Mouse (Mus musculus): ENCODE results near the gene 1700001K19Rik. TPM values are rescaled to one million over a fixed set of nuclear protein-coding genes. Genes with fewer than 3 reads are reported as not detected.
"Not testable (repeated sequence)": the region's sequence is repeated elsewhere in the genome, so short reads cannot be mapped to it uniquely, and the experiment has no call there.

The 1700001K19Rik gene
- polyA plus RNA-seq, 1 experiment from 2014 or later = not detected

GRCm38 (mm10) chr12:110703008-110703471 lies 20.6 kb upstream of the 1700001K19Rik start:
- 31% methylated on average over 8 of the region's 8 CpGs for WGBS
- Histone ChIP-seq H3K27ac (replicated peaks) (no peak overlapping the region), H3K9me3 (replicated peaks) (no peaks in the 10 kb centered on the region), H3K4me1 (peaks cover 38% of the 10 kb centered on the region), H3K4me3 (no peak overlapping the region), H3K36me3 (no peaks in the 10 kb centered on the region), H3K27me3 (ENCODE audit: low read depth, poor library complexity, severe bottlenecking) (0 out of 2 replicates have a peak, but pooled peaks cover under 1% of the 10 kb centered on the region)
- peak; percentile 85 for DNase-seq (ENCODE audit: low spot score)

GRCm38 (mm10) chr12:110702556-110702955 lies 20.1 kb upstream of the 1700001K19Rik start, which contains the start of gene Hsp90aa1:
Hsp90aa1 (minus strand) TSS chr12:110702728.
- DNase-seq (ENCODE audit: low spot score) = no peak
- H3K27me3 ChIP-seq (ENCODE audit: low read depth, poor library complexity, severe bottlenecking) = 0 out of 2 replicates have a peak, but pooled peaks cover 5% of the 10 kb centered on the region
- H3K4me1 ChIP-seq = peaks cover 42% of the 10 kb centered on the region
- no peak within 1 kb of the TSS for H3K4me3 ChIP-seq
- H3K9me3 ChIP-seq (replicated peaks) = no peaks in the 10 kb centered on the region
- H3K36me3 ChIP-seq = no peaks in the 10 kb centered on the region
- WGBS = 64% methylated on average over 4 of the region's 4 CpGs
- no peak within 1 kb of the TSS for H3K27ac ChIP-seq (replicated peaks)

- WGBS = 13% methylated on average over 2 of the region's 3 CpGs
- not testable (repeated sequence) for H3K27me3 ChIP-seq (ENCODE audit: low read depth, poor library complexity, severe bottlenecking); DNase-seq (ENCODE audit: low spot score); H3K36me3 ChIP-seq; H3K4me3 ChIP-seq; H3K9me3 ChIP-seq (replicated peaks)
- Histone ChIP-seq H3K27ac (replicated peaks) (peak overlapping the region; percentile 43; the same call in 1 of the 2 replicates), H3K4me1 (peaks cover 46% of the 10 kb centered on the region)
Observed at GRCm38 (mm10) chr12:110701363-110701762, 18.9 kb upstream of the 1700001K19Rik start.

GRCm38 (mm10) chr12:110700730-110701129 lies 18.3 kb upstream of the 1700001K19Rik start:
- no peaks in the 10 kb centered on the region for H3K9me3 ChIP-seq (replicated peaks)
- peaks cover 43% of the 10 kb centered on the region for H3K4me1 ChIP-seq
- DNase-seq (ENCODE audit: low spot score) = no peak
- H3K27ac ChIP-seq (replicated peaks) = peak overlapping the region; percentile 43; the same call in 1 of the 2 replicates
- no peak overlapping the region for H3K4me3 ChIP-seq
- H3K36me3 ChIP-seq = no peaks in the 10 kb centered on the region
- H3K27me3 ChIP-seq (ENCODE audit: low read depth, poor library complexity, severe bottlenecking) = 0 out of 2 replicates have a peak, but pooled peaks cover 5% of the 10 kb centered on the region
- WGBS = 61% methylated on average over 2 of the region's 2 CpGs

- H3K4me1 ChIP-seq = peaks cover 51% of the 10 kb centered on the region
- no peak for DNase-seq (ENCODE audit: low spot score)
- H3K36me3 ChIP-seq = peaks cover 11% of the 10 kb centered on the region
- no peak overlapping the region for H3K4me3 ChIP-seq
- H3K9me3 ChIP-seq (replicated peaks) = no peaks in the 10 kb centered on the region
- 0 out of 2 replicates have a peak, but pooled peaks cover 5% of the 10 kb centered on the region for H3K27me3 ChIP-seq (ENCODE audit: low read depth, poor library complexity, severe bottlenecking)
- H3K27ac ChIP-seq (replicated peaks) = peak overlapping the region; percentile 55
- WGBS = 61% methylated on average over 2 of the region's 2 CpGs
Observed at GRCm38 (mm10) chr12:110699171-110699547, 16.7 kb upstream of the 1700001K19Rik start.

- H3K4me1 ChIP-seq = peaks cover 52% of the 10 kb centered on the region
- H3K27ac ChIP-seq (replicated peaks) = peak overlapping the region; percentile 55
- DNase-seq (ENCODE audit: low spot score) = no peak
- WGBS = 48% methylated on average over 15 of the region's 15 CpGs
- H3K36me3 ChIP-seq = peaks cover 16% of the 10 kb centered on the region
- H3K27me3 ChIP-seq (ENCODE audit: low read depth, poor library complexity, severe bottlenecking) = 0 out of 2 replicates have a peak, but pooled peaks cover 5% of the 10 kb centered on the region
- no peak overlapping the region for H3K4me3 ChIP-seq
- no peaks in the 10 kb centered on the region for H3K9me3 ChIP-seq (replicated peaks)
Observed at GRCm38 (mm10) chr12:110698523-110699170, 16.2 kb upstream of the 1700001K19Rik start.

- Histone ChIP-seq H3K27ac (replicated peaks) (no peak overlapping the region; the same call in 1 of the 2 replicates), H3K9me3 (replicated peaks) (no peaks in the 10 kb centered on the region), H3K4me1 (peaks cover 53% of the 10 kb centered on the region), H3K4me3 (no peak overlapping the region), H3K27me3 (ENCODE audit: low read depth, poor library complexity, severe bottlenecking) (0 out of 2 replicates have a peak, but pooled peaks cover 5% of the 10 kb centered on the region), H3K36me3 (peaks cover 22% of the 10 kb centered on the region)
- WGBS = 82% methylated on average over 1 of the region's 1 CpGs
- no peak for DNase-seq (ENCODE audit: low spot score)
Observed at GRCm38 (mm10) chr12:110698080-110698479, 15.7 kb upstream of the 1700001K19Rik start.

GRCm38 (mm10) chr12:110697457-110697856 lies 15.0 kb upstream of the 1700001K19Rik start:
- 78% methylated on average over 5 of the region's 5 CpGs for WGBS
- no peak overlapping the region for H3K4me3 ChIP-seq
- H3K9me3 ChIP-seq (replicated peaks) = no peaks in the 10 kb centered on the region
- no peak for DNase-seq (ENCODE audit: low spot score)
- H3K4me1 ChIP-seq = peaks cover 53% of the 10 kb centered on the region
- H3K27me3 ChIP-seq (ENCODE audit: low read depth, poor library complexity, severe bottlenecking) = 0 out of 2 replicates have a peak, but pooled peaks cover 5% of the 10 kb centered on the region
- peaks cover 27% of the 10 kb centered on the region for H3K36me3 ChIP-seq
- H3K27ac ChIP-seq (replicated peaks) = no peak overlapping the region; the same call in 1 of the 2 replicates

GRCm38 (mm10) chr12:110696975-110697400 lies 14.6 kb upstream of the 1700001K19Rik start:
- no peaks in the 10 kb centered on the region for H3K9me3 ChIP-seq (replicated peaks)
- peak overlapping the region; percentile 98 for H3K4me3 ChIP-seq
- no peak for DNase-seq (ENCODE audit: low spot score)
- peaks cover 30% of the 10 kb centered on the region for H3K36me3 ChIP-seq
- 54% methylated on average over 9 of the region's 9 CpGs for WGBS
- peak overlapping the region; percentile 100 for H3K27ac ChIP-seq (replicated peaks)
- H3K4me1 ChIP-seq = peaks cover 52% of the 10 kb centered on the region
- H3K27me3 ChIP-seq (ENCODE audit: low read depth, poor library complexity, severe bottlenecking) = 0 out of 2 replicates have a peak, but pooled peaks cover 5% of the 10 kb centered on the region

GRCm38 (mm10) chr12:110696173-110696974 lies 14.0 kb upstream of the 1700001K19Rik start:
- Histone ChIP-seq H3K9me3 (replicated peaks) (no peaks in the 10 kb centered on the region), H3K27ac (replicated peaks) (peak overlapping the region; percentile 100), H3K27me3 (ENCODE audit: low read depth, poor library complexity, severe bottlenecking) (0 out of 2 replicates have a peak, but pooled peaks cover 5% of the 10 kb centered on the region), H3K4me1 (peaks cover 46% of the 10 kb centered on the region), H3K36me3 (peaks cover 36% of the 10 kb centered on the region), H3K4me3 (peak overlapping the region; percentile 98)
- WGBS = under 1% methylated on average over 89 of the region's 89 CpGs
- DNase-seq (ENCODE audit: low spot score) = peak; percentile 98

- WGBS = under 1% methylated on average over 51 of the region's 55 CpGs
- H3K27me3 ChIP-seq (ENCODE audit: low read depth, poor library complexity, severe bottlenecking) = 0 out of 2 replicates have a peak, but pooled peaks cover 5% of the 10 kb centered on the region
- H3K27ac ChIP-seq (replicated peaks) = peak overlapping the region; percentile 100
- peaks cover 39% of the 10 kb centered on the region for H3K36me3 ChIP-seq
- peak overlapping the region; percentile 98 for H3K4me3 ChIP-seq
- peaks cover 40% of the 10 kb centered on the region for H3K4me1 ChIP-seq
- DNase-seq (ENCODE audit: low spot score) = peak; percentile 74
- H3K9me3 ChIP-seq (replicated peaks) = no peaks in the 10 kb centered on the region
Observed at GRCm38 (mm10) chr12:110695676-110696171, 13.3 kb upstream of the 1700001K19Rik start.

- peaks cover 62% of the 10 kb centered on the region for H3K36me3 ChIP-seq
- not testable (repeated sequence) for DNase-seq (ENCODE audit: low spot score); H3K9me3 ChIP-seq (replicated peaks); H3K27me3 ChIP-seq (ENCODE audit: low read depth, poor library complexity, severe bottlenecking); H3K27ac ChIP-seq (replicated peaks)
- WGBS = 89% methylated on average over 5 of the region's 5 CpGs
- 0 out of 2 replicates have a peak overlapping the region, but pooled peaks have one; percentile 2 for H3K4me3 ChIP-seq
- peaks cover 31% of the 10 kb centered on the region for H3K4me1 ChIP-seq
Observed at GRCm38 (mm10) chr12:110693378-110693777, 11.0 kb upstream of the 1700001K19Rik start.
